Mouse (Mus musculus): ENCODE measurements around the gene Etv5. TPM values are rescaled to one million over a fixed set of nuclear protein-coding genes. Genes with fewer than 3 reads are reported as not detected.

Gene Etv5
- polyA plus RNA-seq, 1 experiment from 2014 or later, result 17.8 TPM

- Histone ChIP-seq H3K27me3 (ENCODE audit: control insufficient read depth, insufficient read depth, low read depth, low read length) (no peaks in the 10 kb centered on the region), H3K4me3 (ENCODE audit: low read depth, low read length) (no peak overlapping the region), H3K4me1 (ENCODE audit: control insufficient read depth, insufficient read depth, low read length) (no peaks in the 10 kb centered on the region), H3K36me3 (ENCODE audit: control insufficient read depth, insufficient read depth, low read length) (no peaks in the 10 kb centered on the region), H3K4me2 (ENCODE audit: low read length) (no peak overlapping the region), H3K9me3 (replicated peaks; ENCODE audit: control insufficient read depth, low read length, poor library complexity, severe bottlenecking) (no peaks in the 10 kb centered on the region), H3K27ac (ENCODE audit: low read length) (no peak overlapping the region), H3K9ac (ENCODE audit: low read depth, low read length) (no peak overlapping the region)
- WGBS, result 89% methylated on average over 1 of the region's 1 CpGs
- no peak for ATAC-seq
These were observed 21.4 kb upstream of the Etv5 start for GRCm38 (mm10) chr16:22460960-22461359.

GRCm38 (mm10) chr16:22452082-22452481 lies 12.6 kb upstream of the Etv5 start:
- H3K4me1 ChIP-seq (ENCODE audit: control insufficient read depth, insufficient read depth, low read length), result no peaks in the 10 kb centered on the region
- H3K9ac ChIP-seq (ENCODE audit: low read depth, low read length), result no peak overlapping the region
- 76% methylated on average over 9 of the region's 9 CpGs for WGBS
- H3K4me2 ChIP-seq (ENCODE audit: low read length), result no peak overlapping the region
- H3K27me3 ChIP-seq (ENCODE audit: control insufficient read depth, insufficient read depth, low read depth, low read length), result no peaks in the 10 kb centered on the region
- no peak overlapping the region for H3K27ac ChIP-seq (ENCODE audit: low read length)
- no peak for ATAC-seq
- H3K4me3 ChIP-seq (ENCODE audit: low read depth, low read length), result no peak overlapping the region
- H3K36me3 ChIP-seq (ENCODE audit: control insufficient read depth, insufficient read depth, low read length), result no peaks in the 10 kb centered on the region
- H3K9me3 ChIP-seq (replicated peaks; ENCODE audit: control insufficient read depth, low read length, poor library complexity, severe bottlenecking), result no peaks in the 10 kb centered on the region

GRCm38 (mm10) chr16:22448093-22448492 lies 8.6 kb upstream of the Etv5 start:
- 77% methylated on average over 6 of the region's 6 CpGs for WGBS
- Histone ChIP-seq H3K9me3 (replicated peaks; ENCODE audit: control insufficient read depth, low read length, poor library complexity, severe bottlenecking) (no peaks in the 10 kb centered on the region), H3K4me2 (ENCODE audit: low read length) (no peak overlapping the region), H3K9ac (ENCODE audit: low read depth, low read length) (no peak overlapping the region), H3K4me1 (ENCODE audit: control insufficient read depth, insufficient read depth, low read length) (no peaks in the 10 kb centered on the region), H3K4me3 (ENCODE audit: low read depth, low read length) (no peak overlapping the region), H3K36me3 (ENCODE audit: control insufficient read depth, insufficient read depth, low read length) (no peaks in the 10 kb centered on the region), H3K27me3 (ENCODE audit: control insufficient read depth, insufficient read depth, low read depth, low read length) (peaks cover 1% of the 10 kb centered on the region; the same call in 1 of the 2 replicates), H3K27ac (ENCODE audit: low read length) (no peak overlapping the region)
- ATAC-seq, result no peak

- no peak for ATAC-seq
- WGBS, result 72% methylated on average over 6 of the region's 6 CpGs
- Histone ChIP-seq H3K9ac (ENCODE audit: low read depth, low read length) (no peak overlapping the region), H3K4me1 (ENCODE audit: control insufficient read depth, insufficient read depth, low read length) (peaks cover 9% of the 10 kb centered on the region; the same call in 1 of the 2 replicates), H3K9me3 (replicated peaks; ENCODE audit: control insufficient read depth, low read length, poor library complexity, severe bottlenecking) (no peaks in the 10 kb centered on the region), H3K36me3 (ENCODE audit: control insufficient read depth, insufficient read depth, low read length) (no peaks in the 10 kb centered on the region), H3K27ac (ENCODE audit: low read length) (no peak overlapping the region), H3K27me3 (ENCODE audit: control insufficient read depth, insufficient read depth, low read depth, low read length) (peaks cover 25% of the 10 kb centered on the region), H3K4me3 (ENCODE audit: low read depth, low read length) (no peak overlapping the region), H3K4me2 (ENCODE audit: low read length) (no peak overlapping the region)
These were observed 5.3 kb upstream of the Etv5 start for GRCm38 (mm10) chr16:22444786-22445185.

- peaks cover 34% of the 10 kb centered on the region for H3K27me3 ChIP-seq (ENCODE audit: control insufficient read depth, insufficient read depth, low read depth, low read length)
These were observed 2.7 kb upstream of the Etv5 start for GRCm38 (mm10) chr16:22442202-22442601.

GRCm38 (mm10) chr16:22441317-22441716 lies 1.8 kb upstream of the Etv5 start:
- no peak overlapping the region for H3K4me3 ChIP-seq (ENCODE audit: low read depth, low read length)
- H3K27me3 ChIP-seq (ENCODE audit: control insufficient read depth, insufficient read depth, low read depth, low read length), result peaks cover 35% of the 10 kb centered on the region
- no peak overlapping the region for H3K9ac ChIP-seq (ENCODE audit: low read depth, low read length)
- ATAC-seq, result no peak
- H3K4me1 ChIP-seq (ENCODE audit: control insufficient read depth, insufficient read depth, low read length), result peaks cover 16% of the 10 kb centered on the region
- H3K36me3 ChIP-seq (ENCODE audit: control insufficient read depth, insufficient read depth, low read length), result no peaks in the 10 kb centered on the region
- H3K4me2 ChIP-seq (ENCODE audit: low read length), result no peak overlapping the region
- WGBS, result 88% methylated on average over 4 of the region's 4 CpGs
- H3K9me3 ChIP-seq (replicated peaks; ENCODE audit: control insufficient read depth, low read length, poor library complexity, severe bottlenecking), result no peaks in the 10 kb centered on the region
- H3K27ac ChIP-seq (ENCODE audit: low read length), result no peak overlapping the region

More at GRCm38 (mm10) chr16:22442202-22442601, 2.7 kb upstream of the Etv5 start:
- no peak overlapping the region for H3K27ac ChIP-seq (ENCODE audit: low read length)
- H3K4me1 ChIP-seq (ENCODE audit: control insufficient read depth, insufficient read depth, low read length), result peaks cover 16% of the 10 kb centered on the region
- WGBS, result 18% methylated on average over 7 of the region's 7 CpGs
- no peak overlapping the region for H3K9ac ChIP-seq (ENCODE audit: low read depth, low read length)
- no peaks in the 10 kb centered on the region for H3K36me3 ChIP-seq (ENCODE audit: control insufficient read depth, insufficient read depth, low read length)
- no peak for ATAC-seq
- H3K4me2 ChIP-seq (ENCODE audit: low read length), result no peak overlapping the region
- no peak overlapping the region for H3K4me3 ChIP-seq (ENCODE audit: low read depth, low read length)
- H3K9me3 ChIP-seq (replicated peaks; ENCODE audit: control insufficient read depth, low read length, poor library complexity, severe bottlenecking), result no peaks in the 10 kb centered on the region

- under 1% methylated on average over 18 of the region's 18 CpGs for WGBS
- H3K9ac ChIP-seq (ENCODE audit: low read depth, low read length), result peak overlapping the region; percentile 60
- peak overlapping the region; percentile 57 for H3K4me3 ChIP-seq (ENCODE audit: low read depth, low read length)
- H3K36me3 ChIP-seq (ENCODE audit: control insufficient read depth, insufficient read depth, low read length), result no peaks in the 10 kb centered on the region
- no peaks in the 10 kb centered on the region for H3K9me3 ChIP-seq (replicated peaks; ENCODE audit: control insufficient read depth, low read length, poor library complexity, severe bottlenecking)
- peaks cover 43% of the 10 kb centered on the region for H3K27me3 ChIP-seq (ENCODE audit: control insufficient read depth, insufficient read depth, low read depth, low read length)
- H3K4me2 ChIP-seq (ENCODE audit: low read length), result peak overlapping the region; percentile 99
- H3K27ac ChIP-seq (ENCODE audit: low read length), result peak overlapping the region; percentile 36
- peaks cover 16% of the 10 kb centered on the region for H3K4me1 ChIP-seq (ENCODE audit: control insufficient read depth, insufficient read depth, low read length)
- ATAC-seq, result peak; percentile 11; the same call in 1 of the 2 replicates
These were observed 750 bp upstream of the Etv5 start for GRCm38 (mm10) chr16:22440269-22440668.

GRCm38 (mm10) chr16:22438441-22439373 lies 812 bp downstream of the Etv5 start:
- peaks cover 22% of the 10 kb centered on the region for H3K4me1 ChIP-seq (ENCODE audit: control insufficient read depth, insufficient read depth, low read length)
- ATAC-seq, result peak; percentile 38
- WGBS, result under 1% methylated on average over 57 of the region's 59 CpGs
- peak overlapping the region; percentile 67 for H3K9ac ChIP-seq (ENCODE audit: low read depth, low read length)
- peak overlapping the region; percentile 57 for H3K4me3 ChIP-seq (ENCODE audit: low read depth, low read length)
- no peaks in the 10 kb centered on the region for H3K9me3 ChIP-seq (replicated peaks; ENCODE audit: control insufficient read depth, low read length, poor library complexity, severe bottlenecking)
- H3K4me2 ChIP-seq (ENCODE audit: low read length), result peak overlapping the region; percentile 99
- peak overlapping the region; percentile 33 for H3K27ac ChIP-seq (ENCODE audit: low read length)
- peaks cover 49% of the 10 kb centered on the region for H3K27me3 ChIP-seq (ENCODE audit: control insufficient read depth, insufficient read depth, low read depth, low read length)
- no peaks in the 10 kb centered on the region for H3K36me3 ChIP-seq (ENCODE audit: control insufficient read depth, insufficient read depth, low read length)

- Histone ChIP-seq H3K36me3 (ENCODE audit: control insufficient read depth, insufficient read depth, low read length) (no peaks in the 10 kb centered on the region), H3K9ac (ENCODE audit: low read depth, low read length) (no peak overlapping the region), H3K27ac (ENCODE audit: low read length) (no peak overlapping the region), H3K4me1 (ENCODE audit: control insufficient read depth, insufficient read depth, low read length) (peaks cover 23% of the 10 kb centered on the region), H3K4me2 (ENCODE audit: low read length) (no peak overlapping the region), H3K27me3 (ENCODE audit: control insufficient read depth, insufficient read depth, low read depth, low read length) (peaks cover 29% of the 10 kb centered on the region), H3K9me3 (replicated peaks; ENCODE audit: control insufficient read depth, low read length, poor library complexity, severe bottlenecking) (no peaks in the 10 kb centered on the region), H3K4me3 (ENCODE audit: low read depth, low read length) (no peak overlapping the region)
- WGBS, result 43% methylated on average over 6 of the region's 6 CpGs
- no peak for ATAC-seq
These were observed 3.4 kb downstream of the Etv5 start for GRCm38 (mm10) chr16:22436106-22436505.

All from midbrain, embryonic 16.5 days (tissue).